Mouse (Mus musculus) activated CD4-positive, CD25-positive, alpha-beta regulatory T cell, adult 4 months (primary cell): Measurements from ENCODE around the gene Sema4d. TPM values are rescaled to one million over a fixed set of nuclear protein-coding genes. Genes with fewer than 3 reads are reported as not detected.
"Not testable (repeated sequence)": the region's sequence is repeated elsewhere in the genome, so short reads cannot be mapped to it uniquely, and the experiment has no call there.

ENCODE experiments used
- ATAC-seq: one replicate; pipeline ENCODE4 v1.8.0; 2017
- polyA plus RNA-seq, 2 experiments: library from polyadenylated mRNA; unstranded; fragments of 100-300 nt; shearing (Covaris generic); gene quantifications; one replicate each; pipeline ENCODE4 v1.2.1; 2017

Sema4d gene
- polyA plus RNA-seq, 2 experiments from 2014 or later = 127 to 150 TPM

DNA sequence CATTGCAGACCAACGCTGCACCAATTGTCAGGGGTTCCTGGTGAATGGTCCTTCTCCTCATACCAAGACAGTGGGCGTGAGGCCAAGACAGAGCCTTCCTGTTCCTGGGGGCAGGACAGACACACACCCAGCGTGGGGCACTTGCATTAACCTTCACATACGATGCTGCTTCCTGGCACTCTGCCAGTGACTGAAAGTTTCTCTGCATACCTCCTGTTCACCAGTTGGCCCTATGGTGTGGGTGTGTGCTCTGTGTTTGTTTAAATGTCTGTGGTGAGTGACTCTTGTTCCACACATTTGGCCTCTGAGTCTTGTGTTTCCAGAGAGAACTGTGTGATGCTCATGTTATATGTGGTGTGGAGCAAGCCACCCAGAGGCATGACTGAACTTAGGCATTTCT, 116.9 kb downstream of the Sema4d start:
- ATAC-seq = peak; percentile 41

DNA sequence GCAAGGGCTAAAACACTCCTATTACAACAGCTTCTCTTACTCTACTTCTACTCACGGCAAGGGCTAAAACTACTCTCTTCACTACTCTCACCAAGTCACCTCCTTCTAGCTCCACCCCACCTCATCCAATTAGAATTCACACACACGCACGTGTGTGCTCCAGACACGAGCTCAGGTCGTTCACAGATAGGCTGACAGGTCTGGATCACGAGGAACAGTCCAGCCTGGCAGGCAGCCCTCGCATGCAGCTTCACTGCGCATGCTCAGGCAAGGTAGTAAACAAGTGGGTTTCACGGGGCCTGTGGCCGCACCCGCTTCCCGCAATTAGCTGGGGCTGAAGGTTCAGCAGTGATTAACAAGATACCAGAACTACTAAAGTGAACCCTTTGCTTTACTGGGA, 125.4 kb downstream of the Sema4d start:
- not testable (repeated sequence) for ATAC-seq

DNA sequence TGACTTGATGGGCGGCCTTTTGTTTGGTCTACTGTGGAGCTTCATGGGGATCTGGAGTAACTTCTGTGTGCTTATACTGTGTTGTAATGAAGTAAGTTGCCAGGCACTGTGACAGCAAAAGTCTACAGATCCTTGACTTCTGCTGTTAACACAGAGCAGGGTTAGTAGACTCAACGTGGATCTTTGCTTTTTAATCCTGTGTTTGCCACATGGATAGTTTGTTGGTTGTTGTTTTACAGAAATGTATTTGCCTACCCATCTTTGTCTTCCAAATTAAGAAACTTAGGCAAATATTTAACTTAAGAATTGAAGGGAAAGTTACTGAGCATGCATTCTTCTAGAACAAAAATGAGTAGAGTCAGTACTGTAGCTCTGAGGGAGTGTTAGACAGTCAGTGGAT, 130.0 kb downstream of the Sema4d start:
- ATAC-seq = no peak

DNA sequence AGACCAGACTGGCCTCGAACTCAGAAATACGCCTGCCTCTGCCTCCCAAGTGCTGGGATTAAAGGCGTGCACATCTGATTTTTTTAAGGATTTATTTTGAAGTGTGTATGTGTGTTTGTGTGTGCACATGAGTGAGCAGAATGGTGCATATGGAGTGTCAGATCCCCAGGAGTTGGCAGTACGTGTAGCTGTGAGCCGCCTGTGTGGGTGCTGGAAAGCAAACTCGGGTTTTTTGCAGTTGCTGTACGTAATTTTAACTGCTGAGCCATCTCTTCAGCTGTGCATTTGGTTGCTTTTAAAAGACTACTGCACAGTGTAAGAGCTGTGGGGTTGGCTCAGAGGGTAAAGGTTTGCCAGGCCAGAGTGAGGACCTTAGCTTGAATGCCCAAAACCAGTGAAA, 134.0 kb downstream of the Sema4d start:
- ATAC-seq = no peak

DNA sequence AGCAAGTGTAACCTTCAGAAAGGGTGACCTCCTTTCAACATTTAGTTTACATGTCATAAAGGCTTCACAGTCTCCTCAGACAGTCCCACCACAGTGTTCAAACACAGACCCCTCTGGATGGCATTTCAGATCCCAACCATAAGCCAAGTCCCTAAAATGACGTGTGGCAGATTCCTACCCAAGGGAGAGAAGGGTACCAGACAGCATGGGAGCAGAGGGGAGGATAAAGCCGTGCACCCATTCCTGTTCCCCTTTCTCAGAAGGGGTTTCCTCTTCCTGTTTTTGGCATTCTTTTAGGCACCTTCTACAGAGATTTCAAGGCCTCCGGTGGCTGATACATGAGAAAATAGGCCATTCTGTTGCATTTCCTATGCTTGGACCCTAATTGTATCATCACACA, 135.5 kb downstream of the Sema4d start:
- no peak for ATAC-seq

DNA sequence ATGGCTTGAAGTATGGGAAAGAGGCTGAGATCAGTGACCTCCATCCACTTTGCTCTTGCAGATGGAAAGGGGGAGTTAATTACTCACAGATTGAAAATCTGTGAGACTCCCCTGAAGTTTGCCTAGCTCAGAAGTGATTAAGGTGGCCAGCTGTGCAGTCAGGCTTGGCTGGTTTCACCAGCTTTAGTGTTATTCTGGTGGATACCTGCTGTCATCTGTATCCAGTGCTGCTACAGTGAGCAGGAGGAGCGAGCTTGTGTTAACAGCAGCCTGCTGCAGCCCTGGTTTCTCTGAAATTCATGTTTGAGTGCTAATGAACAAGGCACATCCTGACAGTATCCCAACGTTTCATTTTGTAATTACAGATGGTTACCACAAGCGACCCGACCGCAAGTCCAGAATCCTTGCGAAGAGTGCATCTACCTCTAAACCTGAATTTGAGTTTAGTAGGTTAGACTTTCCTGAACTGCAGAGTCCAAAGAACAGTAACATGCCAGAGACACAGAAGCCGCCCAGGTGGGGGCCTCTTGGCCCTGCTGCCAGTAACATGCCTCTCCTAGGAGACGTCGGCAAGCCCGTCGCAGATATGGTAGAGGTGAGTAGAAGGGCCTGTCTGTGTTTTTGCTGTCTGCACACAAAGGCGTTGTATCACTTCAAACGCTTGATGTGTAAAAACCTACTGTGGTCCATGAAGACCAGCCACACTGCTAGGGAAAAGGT, 136.9 kb downstream of the Sema4d start:
- ATAC-seq = no peak

DNA sequence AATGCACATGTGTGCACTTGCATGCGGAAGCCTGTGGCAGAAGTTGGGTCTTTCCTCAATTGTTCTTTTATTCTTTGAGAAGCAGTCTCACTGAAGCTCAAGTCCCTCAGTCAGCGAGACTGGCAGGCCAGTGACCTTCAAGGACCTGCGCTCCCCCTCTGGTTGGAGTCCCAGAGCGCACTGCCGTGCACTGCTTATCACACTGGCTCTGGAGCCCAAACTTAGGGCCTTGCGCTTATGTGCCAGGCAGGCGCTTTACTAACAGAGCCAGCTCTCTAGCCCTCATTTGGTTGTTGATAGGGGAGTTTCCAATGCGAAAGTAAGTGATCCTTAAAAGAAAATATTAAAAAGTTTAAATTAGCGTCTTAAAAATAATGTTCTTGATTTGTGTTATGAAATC, 139.6 kb downstream of the Sema4d start:
- no peak for ATAC-seq

DNA sequence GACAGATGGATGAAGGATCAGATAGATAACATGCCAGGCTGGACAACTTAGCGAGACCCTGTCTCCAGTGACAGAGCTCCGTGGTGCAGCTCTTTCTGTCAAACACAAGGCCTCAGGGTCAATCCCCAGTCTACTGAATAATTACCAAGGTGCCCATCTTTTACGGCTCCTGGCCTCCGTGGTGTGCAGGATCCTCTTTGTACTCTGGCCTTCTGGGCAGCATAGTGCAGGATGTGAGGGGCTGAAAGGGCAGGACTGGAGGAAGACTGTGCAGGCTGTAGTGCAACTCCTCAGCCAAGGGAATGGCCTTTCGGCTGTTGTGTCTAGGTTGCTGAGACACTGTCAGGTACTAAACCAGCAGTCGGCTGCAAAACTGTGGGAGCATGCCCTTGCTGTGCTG, 140.4 kb downstream of the Sema4d start:
- ATAC-seq = no peak

DNA sequence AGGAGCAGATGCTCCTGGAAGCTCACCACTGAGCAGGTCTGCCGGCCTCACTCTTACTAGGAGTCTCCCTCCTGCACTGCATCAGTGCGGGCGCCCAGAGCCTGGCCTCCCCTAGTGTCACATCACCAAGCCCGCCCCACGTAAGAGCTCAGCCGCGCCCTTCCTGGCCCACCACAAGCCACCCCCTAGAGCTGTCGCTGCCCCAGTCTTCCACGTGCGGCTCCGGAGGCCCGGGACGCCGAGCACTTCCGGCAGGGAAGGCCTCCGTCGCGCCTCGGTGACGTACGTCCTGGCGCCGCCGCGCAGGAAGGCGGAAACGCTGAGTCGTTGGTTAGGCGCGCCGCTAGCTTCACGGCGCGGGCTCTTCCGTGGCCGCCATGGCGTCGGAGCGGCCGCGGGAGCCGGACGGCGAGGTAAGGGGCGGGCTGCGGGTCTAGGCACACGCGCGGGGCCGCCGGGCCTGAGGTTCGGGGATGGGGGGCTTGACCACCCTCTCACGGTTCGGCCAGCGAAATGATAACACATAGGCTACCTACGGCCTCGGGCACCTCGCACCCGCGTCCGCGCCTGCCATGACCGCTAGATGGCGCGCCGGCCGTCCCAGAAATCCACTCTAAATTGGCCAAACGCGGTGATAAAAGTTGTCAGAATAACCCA, 142.0 kb downstream of the Sema4d start, which contains the start of gene Secisbp2:
Gene Secisbp2 (plus strand): TSS at position 290 of the 657 bp plus-strand sequence.
- peak; percentile 92 for ATAC-seq

DNA sequence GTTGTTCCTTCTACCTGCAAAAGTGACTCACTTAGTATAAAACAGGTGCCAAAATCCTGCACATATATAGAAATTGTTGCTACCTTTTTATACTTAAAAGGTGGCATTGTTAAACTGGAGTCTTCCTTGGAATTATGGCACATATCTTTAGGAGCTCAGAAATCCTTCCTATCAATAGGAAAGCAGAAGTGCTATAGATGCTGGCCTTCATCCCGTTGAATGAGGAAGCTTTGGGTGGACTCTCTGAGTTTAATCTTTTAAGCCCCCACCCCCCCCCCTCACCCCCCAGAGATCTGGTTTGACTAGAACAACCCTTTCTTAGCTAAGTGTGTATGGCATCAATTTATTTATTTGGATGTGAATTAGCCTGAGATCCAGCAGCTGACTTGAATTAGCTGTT, 143.8 kb downstream of the Sema4d start:
- ATAC-seq = no peak

DNA sequence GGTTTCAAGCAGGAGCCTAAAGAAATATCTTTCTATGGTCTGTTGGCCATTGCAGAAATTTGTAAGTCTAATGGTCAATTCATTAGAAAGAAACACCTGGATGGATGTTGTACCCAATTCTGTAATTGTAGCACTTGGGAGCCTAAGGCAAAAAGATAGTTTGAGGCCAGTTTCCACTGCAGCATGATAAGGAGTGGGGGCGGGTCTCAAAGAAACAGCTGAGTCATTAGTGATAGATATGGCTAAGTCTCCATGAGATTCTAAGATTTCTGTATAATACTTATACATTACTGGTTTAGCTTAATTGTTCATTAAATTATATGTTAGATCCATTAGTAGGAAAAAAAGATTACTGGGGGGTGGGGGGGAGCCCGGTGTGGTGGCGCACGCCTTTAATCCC, 145.3 kb downstream of the Sema4d start:
- no peak for ATAC-seq

DNA sequence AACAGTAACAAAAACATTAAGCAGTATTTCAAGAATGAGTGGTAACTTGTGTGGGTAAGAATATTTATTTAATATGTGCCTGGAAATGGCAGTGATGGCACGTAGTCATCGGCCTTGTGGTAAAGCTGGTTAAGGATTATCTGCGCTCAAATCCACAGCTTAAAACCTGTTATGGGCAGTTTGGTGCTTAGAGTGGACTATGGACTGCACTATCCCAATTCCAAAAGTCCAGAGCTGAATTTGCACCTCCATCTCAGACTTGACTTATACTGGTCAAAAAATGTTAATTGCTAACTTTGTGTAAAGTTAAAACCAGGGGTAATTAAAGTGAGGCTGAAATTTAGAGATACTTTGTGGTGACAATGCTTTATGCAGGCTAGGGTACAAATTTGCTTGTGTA, 145.8 kb downstream of the Sema4d start:
- no peak for ATAC-seq

DNA sequence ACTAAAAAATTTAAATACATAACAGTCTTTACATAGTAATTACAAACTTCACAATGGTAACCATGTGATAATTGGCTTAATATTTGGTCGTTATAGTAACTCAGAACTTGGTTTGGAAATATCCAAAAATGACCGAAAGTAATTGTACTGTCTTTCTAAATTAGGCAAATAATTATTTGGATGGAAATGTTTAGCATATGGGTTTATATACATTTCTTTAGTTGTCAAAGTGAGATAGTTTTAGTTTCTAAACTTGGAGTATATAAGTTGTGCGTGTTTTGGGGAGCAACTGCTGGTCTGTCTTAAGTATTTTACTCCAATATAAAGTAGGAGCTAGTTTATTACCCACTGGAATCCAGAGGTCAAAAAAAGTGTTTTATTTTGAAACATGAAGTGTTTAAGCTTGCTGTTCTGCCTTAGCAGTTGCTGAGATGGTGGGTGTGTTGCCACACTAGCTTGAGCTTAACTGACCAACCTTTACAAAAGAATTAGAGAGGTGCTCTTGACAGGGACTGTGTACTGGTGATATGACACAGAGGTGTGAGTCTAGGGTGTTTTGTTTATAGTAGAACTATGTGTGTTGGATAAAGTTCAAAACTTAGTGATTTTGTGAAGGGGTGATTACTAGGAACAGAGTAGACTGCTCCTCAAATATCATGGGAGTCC, 147.1 kb downstream of the Sema4d start:
- ATAC-seq = no peak

DNA sequence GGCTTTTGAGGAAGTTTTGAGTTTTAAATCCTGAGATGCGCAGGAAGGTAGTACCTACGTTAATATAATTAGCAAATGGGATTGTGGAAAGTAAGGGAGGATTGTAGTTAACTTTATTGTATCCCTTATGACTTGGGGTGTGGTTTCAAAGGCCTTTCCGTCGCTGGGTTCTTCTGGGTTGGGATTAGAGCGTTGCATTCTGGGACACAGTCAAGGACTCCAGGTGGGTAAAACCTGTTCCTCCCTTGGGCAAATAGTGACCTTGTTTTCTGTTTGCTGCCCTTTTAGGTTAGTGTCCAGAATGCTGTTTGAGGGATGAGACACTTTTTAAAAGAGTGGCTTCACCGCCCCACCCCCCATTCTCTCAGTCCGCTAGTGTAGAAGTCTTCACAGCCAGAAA, 147.7 kb downstream of the Sema4d start:
- ATAC-seq = no peak

DNA sequence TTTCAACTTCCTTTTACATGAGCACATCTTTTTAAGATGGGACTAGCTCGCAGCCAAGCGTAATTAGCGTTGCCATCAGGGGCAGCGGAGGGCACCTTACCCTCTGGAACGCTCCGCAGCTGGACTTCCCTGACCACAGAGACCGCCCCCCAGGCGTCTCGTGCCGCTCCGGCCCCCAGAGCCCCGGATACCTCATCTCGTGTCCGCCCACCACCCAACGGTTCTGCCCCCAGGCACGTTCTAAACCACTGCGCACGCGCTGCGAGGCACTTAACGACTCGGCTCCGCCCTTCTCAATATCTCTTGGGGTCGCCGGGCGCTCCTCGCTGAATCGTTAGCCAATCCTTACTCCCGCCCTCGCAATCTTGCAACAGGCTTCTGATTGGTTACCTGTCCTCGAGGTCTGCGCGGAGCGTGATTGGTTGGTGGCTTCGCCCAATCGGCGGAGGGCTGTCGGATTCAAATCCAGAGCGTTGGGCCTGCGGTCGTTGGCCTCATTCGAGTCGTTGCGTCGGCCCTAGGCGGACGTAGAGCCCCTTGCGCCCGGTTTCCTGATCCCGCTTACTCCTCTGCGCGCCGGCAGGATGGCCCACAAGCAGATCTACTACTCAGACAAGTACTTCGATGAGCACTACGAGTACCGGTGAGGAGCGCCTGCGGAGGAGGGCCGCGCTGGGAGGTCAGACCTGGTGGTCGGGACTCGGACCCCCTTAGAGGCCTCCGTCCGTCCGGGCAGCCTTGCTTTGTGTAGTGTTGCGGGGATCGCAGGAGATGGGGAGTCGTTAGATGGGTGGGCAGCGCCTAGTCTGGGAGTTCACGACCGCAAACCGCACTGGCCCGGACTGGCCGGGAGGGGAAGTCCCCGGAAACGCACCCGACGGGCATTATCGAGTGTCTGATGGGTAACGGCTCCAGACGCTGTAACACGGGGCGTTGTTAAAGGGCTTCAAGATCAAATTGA, 148.4 kb downstream of the Sema4d start, which contains the start of gene Cks2:
Gene Cks2 (plus strand): TSS at position 404 of the 961 bp plus-strand sequence.
- peak; percentile 98 for ATAC-seq

DNA sequence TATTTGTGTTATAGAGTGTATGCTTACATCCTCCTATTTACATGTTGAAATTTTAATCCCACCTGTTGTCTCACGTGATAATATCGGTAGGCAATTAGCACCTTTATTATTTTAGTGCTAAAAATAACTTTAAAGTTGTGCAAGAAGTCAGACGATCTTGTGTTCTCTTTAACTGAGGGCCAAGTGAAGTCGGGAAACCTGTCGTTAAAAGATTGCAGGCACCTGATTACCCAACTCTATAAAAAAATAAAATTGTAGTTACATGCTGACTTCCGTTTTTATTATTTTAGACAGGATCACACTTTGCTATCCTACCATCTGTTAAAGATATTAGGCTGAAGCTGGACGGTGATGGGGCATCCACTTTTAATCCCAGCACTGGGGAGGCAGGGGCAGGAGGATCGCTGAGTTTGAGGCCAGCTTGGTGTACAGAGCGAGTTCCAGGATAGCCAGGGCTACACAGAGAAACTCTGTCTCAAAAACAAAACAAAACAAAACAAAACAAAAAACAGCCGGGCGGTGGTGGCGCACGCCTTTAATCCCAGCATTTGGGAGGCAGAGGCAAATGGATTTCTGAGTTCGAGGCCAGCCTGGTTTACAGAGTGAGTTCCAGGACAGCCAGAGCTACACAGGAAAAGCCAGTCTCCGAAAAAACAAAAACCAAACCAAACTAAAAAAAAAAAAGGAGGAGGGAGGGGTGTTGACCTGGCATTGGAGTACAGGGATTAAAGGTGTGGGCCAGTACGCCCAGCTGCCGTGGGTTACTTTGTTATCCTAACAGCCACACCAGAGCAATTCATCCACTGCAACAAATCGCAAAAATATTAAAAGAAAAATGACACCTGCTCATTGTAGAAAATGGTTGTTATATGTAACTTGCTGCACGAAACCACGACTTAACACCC, 149.4 kb downstream of the Sema4d start:
- ATAC-seq = no peak

DNA sequence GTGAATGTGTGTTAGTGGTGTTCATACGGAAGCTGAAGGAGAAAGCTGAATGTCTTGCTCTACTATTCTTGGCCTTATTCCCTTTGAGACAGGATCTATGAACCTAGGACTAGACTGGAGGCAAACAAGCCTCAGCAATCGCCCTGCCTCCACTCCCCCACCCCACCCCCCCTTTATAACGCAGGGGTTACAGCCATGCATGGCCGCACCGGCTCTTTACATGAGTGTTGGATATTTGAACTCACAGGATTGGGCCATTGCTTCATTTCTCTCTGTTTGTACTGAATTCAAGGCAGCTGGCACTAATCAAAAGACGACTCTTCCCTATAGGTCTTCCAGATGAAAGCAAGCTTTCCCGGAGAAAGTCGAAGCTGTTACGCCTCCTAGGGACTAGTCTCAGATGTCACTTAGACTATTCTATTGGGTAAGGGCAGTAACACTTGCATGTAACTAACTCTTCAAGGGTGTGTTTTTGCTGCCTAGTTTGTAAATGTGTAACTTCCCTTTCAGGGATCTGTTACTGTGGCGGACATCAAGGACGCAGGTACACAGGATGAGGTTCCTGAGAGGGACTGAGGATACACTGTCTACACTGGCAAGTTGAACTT, 151.3 kb downstream of the Sema4d start:
- no peak for ATAC-seq

DNA sequence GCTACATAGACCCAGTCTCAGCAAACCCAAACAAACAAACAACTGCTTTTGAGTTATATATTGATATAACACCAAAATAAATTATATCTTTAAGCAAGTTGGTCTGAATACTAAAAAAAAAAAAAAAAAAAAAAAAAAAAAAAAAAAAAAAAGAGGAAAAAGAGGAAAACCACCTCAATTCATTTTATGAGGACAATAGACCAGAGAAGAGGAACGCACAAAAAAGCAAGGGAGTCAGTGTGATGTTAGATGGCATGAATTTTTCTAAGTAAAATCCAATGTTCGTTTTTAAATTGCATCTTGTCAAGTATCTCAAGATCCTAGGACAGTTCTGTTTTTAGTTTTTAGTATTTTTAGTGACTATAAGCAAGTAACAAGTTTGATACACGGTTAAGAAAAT, 152.1 kb downstream of the Sema4d start:
- ATAC-seq = no peak

DNA sequence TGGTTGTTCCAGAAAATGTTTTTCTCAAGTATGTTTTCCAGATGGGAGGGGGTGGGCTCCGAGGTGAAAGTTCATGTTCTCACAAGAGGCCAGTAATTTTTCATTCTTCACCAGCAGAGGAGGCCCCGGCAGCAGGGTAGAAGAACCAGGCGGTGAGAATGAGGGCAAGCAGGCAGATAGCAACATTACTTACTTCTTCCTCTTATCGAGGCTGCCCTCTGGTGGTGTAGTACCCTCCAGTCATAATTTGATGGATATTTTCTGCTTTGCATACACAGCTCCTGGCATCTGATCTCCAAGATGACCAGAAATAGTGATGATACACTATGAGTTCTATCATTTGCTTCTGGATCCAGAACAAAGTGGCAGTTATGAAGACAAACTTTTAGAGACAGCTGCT, 154.6 kb downstream of the Sema4d start:
- no peak for ATAC-seq
